Mouse (Mus musculus) lung, postnatal 0 days (tissue): ENCODE measurements around the gene Diras1.

Experiments used
- CTCF ChIP-seq: IDR thresholded peaks from 2 replicates; pipeline ENCODE4 v1.5.1; 2016; ENCODE audit warnings: antibody characterized with exemption, mild to moderate bottlenecking
- EP300 ChIP-seq: IDR thresholded peaks from 2 replicates; pipeline ENCODE4 v1.6.1; 2016; ENCODE audit warnings: antibody characterized with exemption, mild to moderate bottlenecking, control low read depth

DNA sequence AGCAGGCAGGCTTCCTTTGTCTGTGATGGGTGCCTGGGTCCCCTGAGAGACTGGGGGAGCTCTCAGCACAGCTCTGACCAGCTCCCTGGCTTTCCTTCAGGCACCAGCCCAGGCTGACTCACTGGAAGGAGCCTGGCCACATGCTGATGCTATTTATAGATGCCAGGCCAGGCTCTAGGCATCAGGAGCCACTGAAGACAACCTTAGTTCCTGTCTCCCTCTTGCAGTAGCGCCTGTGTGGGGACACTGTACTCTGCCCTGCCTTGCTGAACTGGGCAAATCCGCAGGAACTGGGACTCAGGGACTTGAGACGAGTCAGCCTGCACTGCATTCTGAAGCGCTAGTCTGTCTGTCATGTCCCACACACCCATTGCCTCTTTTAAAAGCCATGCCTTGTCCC, 1.9 kb upstream of the Diras1 start:
- TF ChIP-seq CTCF (no peak), EP300 (no peak)
